Mouse (Mus musculus) kidney, adult 8-10 months (tissue): ENCODE data around the gene Unc13a.
A peak's percentile ranks its signal among the peaks of the same experiment; 100 is the strongest.

Experiments used
- DNase-seq, 2 experiments: peaks; one replicate each; pipeline ENCODE4 v3.0.0; 2022

The Unc13a gene

DNA sequence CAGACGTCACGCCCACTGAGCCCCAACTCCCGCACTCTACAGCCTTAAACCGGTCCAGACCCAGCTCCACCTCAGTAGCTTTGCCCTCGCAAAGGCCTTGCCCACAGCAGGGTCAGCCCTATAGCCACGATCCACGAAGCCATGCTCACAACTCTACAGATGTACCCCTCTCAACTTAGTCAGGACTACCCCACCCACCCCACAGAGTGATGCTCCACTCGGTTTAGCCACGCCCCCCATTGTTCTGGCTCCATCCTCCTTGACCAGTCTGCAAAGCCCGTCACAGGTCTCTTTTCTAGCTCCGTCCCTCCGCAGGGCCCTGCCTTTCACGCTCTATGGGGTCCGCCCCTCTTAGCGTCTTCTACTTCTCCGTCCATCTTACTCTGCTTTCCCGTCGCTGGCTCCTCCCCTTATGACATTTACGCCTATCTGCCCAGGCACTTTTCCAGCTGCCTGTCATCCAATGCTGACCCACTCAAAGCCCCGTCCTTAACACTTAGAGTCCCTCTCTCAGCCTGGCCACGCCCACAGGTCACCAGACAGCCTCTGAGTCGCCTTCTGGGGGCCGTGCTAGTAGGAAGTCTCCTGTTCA is 14.7 kb upstream of the Unc13a start:
- no peak for DNase-seq

GRCm38 (mm10) chr8:71685573-71685972 is 14.0 kb upstream of the Unc13a start:
- no peak for DNase-seq

GRCm38 (mm10) chr8:71684701-71685100 is 13.1 kb upstream of the Unc13a start:
- DNase-seq: no peak

DNA sequence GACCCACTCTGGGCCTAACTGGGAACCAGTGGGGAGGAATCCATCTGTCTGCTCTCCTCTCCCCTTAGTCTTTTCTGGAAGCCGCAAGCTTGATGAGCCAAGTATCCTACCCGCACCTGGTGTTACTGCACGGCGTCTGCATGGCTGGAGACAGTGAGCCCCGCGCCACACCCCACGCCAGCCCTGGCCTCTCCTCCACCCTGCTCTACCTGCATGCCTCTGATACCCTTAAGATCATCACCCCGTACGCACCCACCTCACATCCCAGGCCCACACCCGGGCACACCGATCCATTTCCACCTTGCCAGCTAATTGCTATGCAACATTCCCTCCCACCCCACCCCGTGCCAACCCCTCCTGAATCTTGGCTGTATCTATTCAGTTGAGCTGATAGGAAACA is 11.3 kb upstream of the Unc13a start:
- no peak for DNase-seq

DNA sequence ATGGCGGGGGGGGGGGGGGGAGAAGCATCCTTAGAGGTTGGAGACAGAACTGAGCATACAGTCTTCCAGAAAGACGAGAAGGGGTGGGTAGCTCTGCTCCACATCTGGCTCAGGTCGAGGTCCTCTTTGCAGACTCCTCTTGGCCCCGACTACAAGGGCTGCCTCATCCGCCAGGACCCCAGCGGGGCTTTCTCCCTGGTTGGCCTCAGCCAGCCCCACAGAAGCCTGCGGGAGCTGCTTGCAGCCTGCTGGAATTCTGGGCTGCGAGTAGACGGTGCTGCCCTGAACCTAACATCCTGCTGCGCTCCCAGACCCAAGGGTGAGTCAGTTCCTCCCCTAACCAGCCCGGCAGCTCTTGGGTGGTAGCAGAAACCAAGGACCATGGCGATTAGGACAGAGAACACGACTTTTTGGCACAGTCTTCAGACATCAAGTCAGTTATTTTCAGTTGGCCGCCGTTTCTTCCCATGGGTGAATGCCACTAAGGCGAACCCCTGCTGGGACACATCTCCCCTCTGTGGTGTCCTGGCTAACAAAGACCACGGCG is 9.9 kb upstream of the Unc13a start:
- DNase-seq: no peak

- DNase-seq: peak; percentile 37 to 49
These were observed 8.9 kb upstream of the Unc13a start for GRCm38 (mm10) chr8:71680471-71680870.

DNA sequence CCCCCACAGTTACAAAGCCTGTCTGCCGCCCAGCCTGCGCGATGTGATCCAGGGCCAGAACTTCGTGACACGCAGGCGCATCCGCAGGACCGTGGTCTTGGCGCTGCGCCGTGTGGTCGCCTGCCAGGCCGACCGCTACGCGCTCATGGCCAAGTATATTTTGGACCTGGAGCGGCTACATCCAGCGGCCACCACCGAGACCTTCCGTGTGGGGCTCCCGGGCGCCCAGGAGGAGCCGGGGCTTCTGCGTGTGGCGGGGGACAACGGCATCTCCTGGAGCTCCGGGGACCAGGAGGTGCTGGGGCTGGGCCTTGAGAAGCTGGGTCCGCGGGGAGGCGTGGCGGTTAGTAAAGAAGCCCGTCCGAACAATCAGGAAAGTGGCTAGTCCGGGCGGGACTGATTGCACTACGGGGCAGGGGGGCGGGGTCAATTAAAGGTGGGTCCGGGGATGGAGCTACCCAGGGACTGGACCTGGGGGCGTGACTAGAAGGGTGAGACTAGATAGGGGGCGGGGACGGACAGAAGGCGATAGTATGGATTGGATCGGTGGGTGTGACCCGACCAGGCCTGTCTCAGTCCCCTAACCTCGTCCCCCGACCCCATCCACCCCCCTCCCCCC is 8.1 kb upstream of the Unc13a start:
- no peak for DNase-seq

- DNase-seq: no peak
These were observed 7.6 kb upstream of the Unc13a start for GRCm38 (mm10) chr8:71679116-71679515.

GRCm38 (mm10) chr8:71678216-71678615 is 6.7 kb upstream of the Unc13a start:
- no peak for DNase-seq

GRCm38 (mm10) chr8:71677555-71677954 is 6.0 kb upstream of the Unc13a start:
- peak in 1 of 2 experiments; percentile 32 for DNase-seq

- no peak for DNase-seq
These were observed 5.2 kb upstream of the Unc13a start for GRCm38 (mm10) chr8:71676803-71677202.

GRCm38 (mm10) chr8:71676020-71676741 is 4.6 kb upstream of the Unc13a start, which contains the start of gene Jak3:
TSS of gene Jak3 (plus strand) at chr8:71676296.
- peak; percentile 52 to 54 for DNase-seq

DNA sequence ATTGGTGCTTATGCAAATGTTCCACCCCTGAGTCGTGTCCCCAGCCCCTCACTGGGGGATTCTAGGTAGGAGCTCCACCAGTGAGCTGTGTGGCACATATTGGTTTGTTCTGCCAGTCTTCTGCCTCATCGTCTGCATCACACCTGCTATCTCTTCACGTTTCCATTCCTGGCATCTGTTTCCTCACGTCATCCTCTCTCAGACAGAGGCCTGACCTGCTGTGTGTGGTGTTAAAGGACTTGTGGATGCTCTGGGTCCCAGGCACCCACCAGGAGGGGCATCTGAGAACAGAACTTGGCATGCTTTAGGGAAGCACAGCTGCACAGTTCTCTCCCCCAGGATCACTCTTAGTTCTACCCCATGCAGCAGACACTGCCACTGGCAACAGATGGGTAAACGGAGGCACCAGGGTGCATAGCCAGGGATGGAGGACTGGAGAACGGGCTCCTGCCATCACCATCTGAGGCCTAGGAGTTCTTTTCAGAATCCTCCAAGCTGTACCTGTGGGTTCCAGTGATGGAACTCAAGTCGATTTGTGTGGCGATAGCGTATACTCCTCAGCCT is 4.0 kb upstream of the Unc13a start:
- no peak for DNase-seq

GRCm38 (mm10) chr8:71674071-71674470 is 2.5 kb upstream of the Unc13a start:
- no peak for DNase-seq

DNA sequence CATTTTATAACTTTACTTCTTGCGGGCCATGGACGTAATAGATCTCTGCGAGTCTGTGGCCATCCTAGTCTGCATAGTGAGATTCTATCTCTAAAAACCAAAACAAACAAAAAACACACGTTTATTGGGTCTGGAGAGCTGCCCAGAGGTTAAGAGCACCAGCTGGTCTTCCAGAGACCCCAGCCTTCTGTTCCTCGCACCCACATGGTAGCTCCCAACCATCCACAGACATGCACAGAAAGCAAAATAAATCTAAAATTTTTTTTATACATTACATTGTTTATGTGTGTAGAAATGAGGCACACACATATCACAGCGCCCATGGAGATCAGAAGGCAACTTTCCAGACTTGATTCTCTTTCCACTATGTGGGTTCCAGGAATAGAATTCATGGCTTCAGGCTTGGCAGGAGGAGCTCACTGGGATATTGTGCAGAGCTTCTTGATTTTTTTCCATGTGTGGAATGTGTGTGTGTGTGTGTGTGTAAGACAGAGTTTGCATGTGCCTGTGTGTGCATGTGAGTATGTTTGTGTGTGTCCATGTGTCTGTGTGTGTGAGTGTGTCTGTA is 695 bp upstream of the Unc13a start:
- no peak for DNase-seq

GRCm38 (mm10) chr8:71670621-71671548 is 672 bp downstream of the Unc13a start:
- peak in 1 of 2 experiments; percentile 36 for DNase-seq

DNA sequence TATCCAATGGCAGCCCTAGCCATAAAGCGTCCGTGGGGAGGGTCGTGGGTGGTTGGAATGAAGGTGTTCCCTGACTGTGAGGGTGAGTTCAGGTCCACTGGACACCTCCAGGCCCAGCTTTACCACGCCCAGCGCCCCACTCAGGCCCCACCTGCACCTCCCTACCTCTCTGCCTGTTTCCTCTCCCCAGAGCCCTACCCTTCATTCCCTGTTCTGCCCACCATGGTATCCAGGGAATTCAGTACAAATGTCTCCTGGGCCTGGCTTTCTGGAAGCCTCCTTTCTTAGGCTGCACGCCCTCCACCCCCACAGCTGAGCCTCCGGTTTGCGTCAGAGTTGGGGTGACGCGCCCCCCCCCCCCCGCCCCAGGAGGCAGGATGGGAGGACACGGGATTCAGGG is 1.4 kb downstream of the Unc13a start:
- no peak for DNase-seq

GRCm38 (mm10) chr8:71668220-71668975 is 3.2 kb downstream of the Unc13a start:
- no peak for DNase-seq

GRCm38 (mm10) chr8:71667256-71667655 is 4.3 kb downstream of the Unc13a start:
- DNase-seq: no peak

DNA sequence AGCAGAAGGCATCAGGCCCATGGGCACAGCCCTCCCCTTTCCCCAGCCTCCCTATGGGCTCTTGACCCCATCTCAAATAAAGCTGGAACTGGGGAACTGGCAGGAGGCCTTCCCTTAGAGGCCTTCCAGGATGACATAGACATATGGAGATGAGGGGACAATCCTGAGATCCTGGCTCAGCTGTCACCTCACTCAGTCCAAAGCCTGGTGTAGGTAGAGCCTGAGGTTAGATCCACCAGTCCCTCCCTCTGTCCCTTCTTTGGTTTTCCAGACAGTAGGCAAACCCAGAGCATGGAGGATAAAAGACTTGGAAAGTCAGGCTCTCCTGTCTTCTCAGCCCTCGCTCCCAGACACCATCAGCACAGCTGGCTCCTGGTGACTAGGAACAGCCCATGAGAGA is 4.7 kb downstream of the Unc13a start:
- no peak for DNase-seq
